Mouse (Mus musculus) forebrain, postnatal 0 days (tissue): ENCODE measurements around the gene Mybpc3. TPM values are rescaled to one million over a fixed set of nuclear protein-coding genes. Genes with fewer than 3 reads are reported as not detected.

Experiments used
- ATAC-seq: fragments of 200-750 bp; cut with Nextera tagmentation; 2 replicates; pipeline ENCODE4 v1.8.0; 2017; ENCODE audit warnings: mild to moderate bottlenecking, moderate library complexity
- DNase-seq: peaks from one replicate; pipeline ENCODE4 v3.0.0-alpha.2; 2015
- H3K27ac ChIP-seq: fragments of 300-500 bp; sonication (generic); 2 replicates; pipeline ENCODE4 v1.5.1; 2014; ENCODE audit warnings: low read depth, mild to moderate bottlenecking, antibody characterized with exemption, low read length, moderate library complexity, mixed read lengths
- H3K27me3 ChIP-seq: fragments of 300-500 bp; sonication (generic); 2 replicates; pipeline ENCODE4 v1.6.1; 2014; ENCODE audit warnings: mild to moderate bottlenecking, low read length, mixed read lengths; ENCODE audit not compliant: insufficient read depth
- H3K36me3 ChIP-seq: fragments of 300-500 bp; sonication (generic); 2 replicates; pipeline ENCODE4 v1.6.1; 2014; ENCODE audit warnings: mild to moderate bottlenecking, moderate library complexity; ENCODE audit not compliant: insufficient read depth
- H3K4me1 ChIP-seq: fragments of 300-500 bp; sonication (generic); 2 replicates; pipeline ENCODE4 v1.6.1; 2014; ENCODE audit warnings: antibody characterized with exemption; ENCODE audit not compliant: insufficient read depth
- H3K4me2 ChIP-seq: fragments of 300-500 bp; sonication (generic); 2 replicates; pipeline ENCODE4 v1.6.1; 2014; ENCODE audit warnings: low read depth, mild to moderate bottlenecking, moderate library complexity
- H3K4me3 ChIP-seq: fragments of 300-500 bp; sonication (generic); 2 replicates; pipeline ENCODE4 v1.5.1; 2014; ENCODE audit warnings: low read depth, low read length, mixed read lengths
- H3K9ac ChIP-seq: fragments of 300-500 bp; sonication (generic); 2 replicates; pipeline ENCODE4 v1.6.1; 2014; ENCODE audit warnings: mild to moderate bottlenecking
- H3K9me3 ChIP-seq: fragments of 300-500 bp; sonication (generic); 2 replicates; pipeline ENCODE4 v1.6.1; 2016; ENCODE audit warnings: low read length
- CTCF ChIP-seq: sonication (generic); IDR thresholded peaks from 2 replicates; pipeline ENCODE4 v1.5.1; 2016; ENCODE audit warnings: antibody characterized with exemption, control low read depth, low read depth
- WGBS: fragments of 180-500 bp; shearing (Covaris S2); extraction: QIAGEN DNeasy Blood & Tissue Kit; methylation state at CpG from one replicate; pipeline ENCODE4 v1.1.7; 2014; 5-methylcytosine and 5-hydroxymethylcytosine counted together
- polyA plus RNA-seq: library from polyadenylated mRNA; unstranded; fragments of >200 nt; fragmentation: Nextera tagmentation; extraction: Ambion mirVana; gene quantifications from 2 replicates; pipeline ENCODE4 v1.2.1, GENCODE M21; 2015
- total RNA-seq: library from RNA; depleted of rRNA; stranded (reverse); fragments of >200 nt; gene quantifications from 2 replicates; pipeline ENCODE4 v1.2.3, GENCODE M21; 2014

Gene Mybpc3
- total and polyA plus RNA-seq, 2 experiments from 2014 or later, result 0.04 to 0.38 TPM

- Histone ChIP-seq H3K4me2 (no peak overlapping the region), H3K36me3 (peaks cover 74% of the 10 kb centered on the region), H3K4me3 (no peak overlapping the region), H3K27ac (no peak overlapping the region), H3K4me1 (no peaks in the 10 kb centered on the region), H3K27me3 (no peaks in the 10 kb centered on the region), H3K9me3 (no peaks in the 10 kb centered on the region), H3K9ac (no peak overlapping the region)
- ATAC-seq, result no peak
- DNase-seq, result no peak
- WGBS, result 95% methylated on average over 11 of the region's 11 CpGs
- no peak for TF ChIP-seq CTCF
These were observed 25.5 kb downstream of the Mybpc3 start for GRCm38 (mm10) chr2:91143401-91143800.

GRCm38 (mm10) chr2:91148101-91148500 lies 30.2 kb downstream of the Mybpc3 start:
- no peak for DNase-seq
- H3K27ac ChIP-seq, result no peak overlapping the region
- no peaks in the 10 kb centered on the region for H3K4me1 ChIP-seq
- TF ChIP-seq CTCF, result no peak
- peaks cover 64% of the 10 kb centered on the region for H3K36me3 ChIP-seq
- no peaks in the 10 kb centered on the region for H3K27me3 ChIP-seq
- no peak for ATAC-seq
- no peaks in the 10 kb centered on the region for H3K9me3 ChIP-seq
- H3K4me2 ChIP-seq, result no peak overlapping the region
- H3K4me3 ChIP-seq, result no peak overlapping the region
- H3K9ac ChIP-seq, result no peak overlapping the region

- no peaks in the 10 kb centered on the region for H3K9me3 ChIP-seq
- H3K36me3 ChIP-seq, result peaks cover 73% of the 10 kb centered on the region
- ATAC-seq (no peak), DNase-seq (no peak)
- no peaks in the 10 kb centered on the region for H3K4me1 ChIP-seq
- no peak overlapping the region for H3K9ac ChIP-seq
- WGBS, result 86% methylated on average over 1 of the region's 1 CpGs
- no peak overlapping the region for H3K4me3 ChIP-seq
- TF ChIP-seq CTCF, result no peak
- no peak overlapping the region for H3K4me2 ChIP-seq
- no peaks in the 10 kb centered on the region for H3K27me3 ChIP-seq
- no peak overlapping the region for H3K27ac ChIP-seq
These were observed 33.4 kb downstream of the Mybpc3 start for GRCm38 (mm10) chr2:91151331-91151730.

- H3K27me3 ChIP-seq, result no peaks in the 10 kb centered on the region
- H3K36me3 ChIP-seq, result peaks cover 77% of the 10 kb centered on the region
- no peak for TF ChIP-seq CTCF
- no peak overlapping the region for H3K9ac ChIP-seq
- WGBS, result 93% methylated on average over 3 of the region's 3 CpGs
- H3K9me3 ChIP-seq, result no peaks in the 10 kb centered on the region
- no peak overlapping the region for H3K4me3 ChIP-seq
- ATAC-seq (no peak), DNase-seq (no peak)
- H3K4me1 ChIP-seq, result no peaks in the 10 kb centered on the region
- H3K27ac ChIP-seq, result no peak overlapping the region
- no peak overlapping the region for H3K4me2 ChIP-seq
These were observed 35.0 kb downstream of the Mybpc3 start for GRCm38 (mm10) chr2:91152885-91153377.

GRCm38 (mm10) chr2:91154091-91154490 lies 36.1 kb downstream of the Mybpc3 start:
- peaks cover 83% of the 10 kb centered on the region for H3K36me3 ChIP-seq
- no peak for TF ChIP-seq CTCF
- H3K9me3 ChIP-seq, result no peaks in the 10 kb centered on the region
- ATAC-seq (no peak), DNase-seq (no peak)
- H3K27ac ChIP-seq, result no peak overlapping the region
- H3K4me1 ChIP-seq, result no peaks in the 10 kb centered on the region
- H3K4me3 ChIP-seq, result no peak overlapping the region
- no peak overlapping the region for H3K4me2 ChIP-seq
- H3K27me3 ChIP-seq, result no peaks in the 10 kb centered on the region
- no peak overlapping the region for H3K9ac ChIP-seq
- WGBS, result 95% methylated on average over 3 of the region's 3 CpGs

- no peak for ATAC-seq
- H3K4me1 ChIP-seq, result no peaks in the 10 kb centered on the region
- no peak overlapping the region for H3K4me2 ChIP-seq
- H3K9ac ChIP-seq, result no peak overlapping the region
- no peak for TF ChIP-seq CTCF
- H3K27ac ChIP-seq, result no peak overlapping the region
- 31% methylated on average over 6 of the region's 6 CpGs for WGBS
- H3K4me3 ChIP-seq, result no peak overlapping the region
- DNase-seq, result no peak
- H3K27me3 ChIP-seq, result no peaks in the 10 kb centered on the region
- H3K36me3 ChIP-seq, result peaks cover 87% of the 10 kb centered on the region
- no peaks in the 10 kb centered on the region for H3K9me3 ChIP-seq
These were observed 39.2 kb downstream of the Mybpc3 start for GRCm38 (mm10) chr2:91157002-91157752.

GRCm38 (mm10) chr2:91160591-91160990 lies 42.6 kb downstream of the Mybpc3 start:
- no peaks in the 10 kb centered on the region for H3K4me1 ChIP-seq
- DNase-seq (no peak), ATAC-seq (no peak)
- H3K9me3 ChIP-seq, result no peaks in the 10 kb centered on the region
- WGBS, result 92% methylated on average over 6 of the region's 6 CpGs
- H3K4me3 ChIP-seq, result no peak overlapping the region
- H3K9ac ChIP-seq, result no peak overlapping the region
- H3K36me3 ChIP-seq, result peaks cover 86% of the 10 kb centered on the region
- H3K4me2 ChIP-seq, result no peak overlapping the region
- H3K27ac ChIP-seq, result no peak overlapping the region
- TF ChIP-seq CTCF, result no peak
- no peaks in the 10 kb centered on the region for H3K27me3 ChIP-seq
